10 mouse cellular contexts compared by ENCODE assay signal in genomic region chr19:3842359-3843148, GRCm38 (mm10). TPM values are rescaled to one million over a fixed set of nuclear protein-coding genes. Genes with fewer than 3 reads are reported as not detected.
DNase-seq lines count a peak whose midpoint lies in the region; ATAC-seq lines count a peak whose summit lies in the region.
"Had no signal": no experiment of that assay in that cellular context is flagged by ENCODE, and none has a peak within 500 bp of the region (broad histone marks: within the 10 kb centered on the region; RNA-seq: fewer than 3 reads in every experiment).

No protein-coding gene starts in this region.

- peak; percentile 78 for ATAC-seq in intestine, embryonic 14.5 days (replicated peaks; ENCODE audit: low FRiP score, low TSS enrichment, low read depth)

- no peaks in the 10 kb centered on the region for H3K9me3 ChIP-seq in intestine, embryonic 14.5 days (ENCODE audit: control insufficient read depth, low read length)
- H3K9me3 ChIP-seq: liver, embryonic 13.5 days had no signal

- peak; percentile 26 for DNase-seq in thymus, postnatal 14 days
- no peak for DNase-seq in thymus, postnatal 36 days
- no peak for DNase-seq in intestine, embryonic 14.5 days (ENCODE audit: low spot score)
- peak; percentile 43 to 66 for DNase-seq in kidney, postnatal 4 days
- no peak for DNase-seq in T-cell, adult 2 months (ENCODE audit: low spot score)
- no peak for DNase-seq in layer of hippocampus, postnatal 25 days (ENCODE audit: extremely low spot score in 1 of 2, low spot score in 1 of 2)
- DNase-seq in spleen, adult 18-20 months = no peak
- DNase-seq: heart, adult 18-20 months; liver, embryonic 13.5 days had no signal

- peak overlapping the region; percentile 40; the same call in 1 of the 2 replicates for H3K27ac ChIP-seq in intestine, embryonic 14.5 days (ENCODE audit: low read depth)
- H3K27ac ChIP-seq: liver, embryonic 13.5 days had no signal

- no peaks in the 10 kb centered on the region for H3K36me3 ChIP-seq in intestine, embryonic 14.5 days (ENCODE audit: control insufficient read depth, insufficient read depth, low read length)
- H3K36me3 ChIP-seq: liver, embryonic 13.5 days had no signal

- no peaks in the 10 kb centered on the region for H3K4me1 ChIP-seq in intestine, embryonic 14.5 days (replicated peaks; ENCODE audit: control insufficient read depth, insufficient read depth, low read length)
- H3K4me1 ChIP-seq: liver, embryonic 13.5 days had no signal

- 40% methylated on average over 12 of the region's 12 CpGs for WGBS in intestine, embryonic 14.5 days

- H3K9ac ChIP-seq in intestine, embryonic 14.5 days (ENCODE audit: low read length) = no peak overlapping the region
- H3K9ac ChIP-seq: liver, embryonic 13.5 days had no signal

- no peaks in the 10 kb centered on the region for H3K27me3 ChIP-seq in intestine, embryonic 14.5 days (replicated peaks; ENCODE audit: control insufficient read depth, insufficient read depth, low read length)
- H3K27me3 ChIP-seq: liver, embryonic 13.5 days had no signal

- no peak overlapping the region for H3K4me3 ChIP-seq in intestine, embryonic 14.5 days (ENCODE audit: low read depth, low read length)
- H3K4me3 ChIP-seq: erythroblast, embryonic 14.5 days; liver, embryonic 13.5 days had no signal

- H3K4me2 ChIP-seq in intestine, embryonic 14.5 days (ENCODE audit: low read length) = no peak overlapping the region
- H3K4me2 ChIP-seq: liver, embryonic 13.5 days had no signal

RNA-seq across cellular contexts. Expression of gene Chka, which starts 9.0 kb away (rescaled TPM):
- 48.8 and 54.0 TPM in 2 replicates for polyA plus RNA-seq in intestine, embryonic 14.5 days (2014; fragmentation: Nextera tagmentation; extraction: Ambion mirVana)
- total RNA-seq in layer of hippocampus, postnatal 25 days (2021) = 10 to 100 TPM; 78.4 to 97.2 TPM

Comparison
In these comparisons a context has a peak if more than half of its experiments do, and no peak if none do; other contexts are left out.
1. DNase-seq: peak in thymus, postnatal 14 days (single experiment) and kidney, postnatal 4 days (2 of 2); none in thymus, postnatal 36 days (0 of 2), intestine, embryonic 14.5 days (single experiment), T-cell, adult 2 months (single experiment), layer of hippocampus, postnatal 25 days (0 of 2) and spleen, adult 18-20 months (0 of 2).